Mouse (Mus musculus) A20 (cell line): ENCODE results near the gene Slc16a5.

Experiments used
- DNase-seq: peaks from one replicate; pipeline ENCODE4 v3.0.0-alpha.2; 2011; ENCODE audit warnings: low read depth, low spot score

Slc16a5 gene

GRCm38 (mm10) chr11:115462243-115462891 lies at the start of gene Slc16a5:
TSS of gene Slc16a5 (plus strand) at chr11:115462474.
- peak; percentile 53 for DNase-seq

DNA sequence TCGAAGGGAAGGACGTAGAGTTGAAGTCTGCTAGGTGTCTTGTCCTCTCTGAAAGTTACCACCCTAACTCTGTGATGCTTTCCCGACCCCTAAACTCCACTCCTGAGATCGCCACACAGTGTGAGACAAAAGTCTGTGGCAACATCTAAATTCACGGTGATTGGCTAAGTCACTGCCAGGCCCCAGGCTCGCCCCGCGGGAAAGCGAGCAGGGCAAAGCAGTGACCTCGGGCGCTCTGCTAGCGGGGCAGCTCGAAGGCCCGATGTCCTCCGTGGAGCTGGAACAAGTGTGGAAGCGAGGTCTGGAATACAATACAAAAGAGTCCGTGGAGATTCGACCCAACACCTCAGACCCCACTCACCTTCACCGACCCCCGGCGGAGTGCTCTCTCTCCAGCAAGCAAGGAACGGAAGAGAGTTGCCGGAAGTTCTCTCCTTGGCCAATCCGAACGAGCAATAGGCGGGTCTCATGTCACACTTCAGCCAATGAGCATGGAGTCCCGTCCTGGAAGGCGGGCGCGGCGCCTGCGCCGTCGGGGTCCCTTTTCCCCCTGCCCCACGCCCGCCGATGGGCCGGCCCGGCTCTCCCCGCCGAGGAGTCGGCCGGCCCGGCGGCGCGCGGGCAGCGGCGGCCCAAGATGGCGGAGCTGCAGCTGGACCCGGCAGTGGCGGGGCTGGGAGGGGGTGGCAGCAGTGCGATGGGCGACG lies 42.6 kb upstream of the Slc16a5 start, which contains the start of the genes Atp5h and Kctd2:
Gene Atp5h (minus strand): TSS at position 432 of the 707 bp plus-strand sequence.
Gene Kctd2 (plus strand): TSS at position 598 of the 707 bp plus-strand sequence.
- DNase-seq: peak; percentile 97

GRCm38 (mm10) chr11:115420336-115421190 lies 41.7 kb upstream of the Slc16a5 start:
- peak; percentile 42 for DNase-seq

DNA sequence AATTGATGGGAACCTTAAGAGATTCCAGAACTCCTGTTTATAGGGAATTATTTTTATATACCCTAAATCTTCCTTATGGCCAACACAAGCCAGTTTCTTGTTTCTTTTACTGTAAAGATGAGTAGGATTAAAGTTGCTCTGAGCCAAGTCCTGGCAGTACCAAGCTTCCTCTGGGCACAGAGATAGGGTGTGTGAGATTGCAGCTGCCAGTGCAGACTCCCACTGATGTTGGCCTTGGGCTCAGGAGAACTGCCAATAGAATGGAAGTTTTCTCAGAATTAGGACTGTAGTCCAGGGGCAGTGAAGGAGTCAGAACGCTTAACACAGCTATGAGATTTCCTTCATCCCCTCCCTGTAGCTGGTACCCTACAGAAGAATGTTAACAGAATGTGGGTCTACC lies 40.9 kb upstream of the Slc16a5 start:
- DNase-seq: no peak

- DNase-seq: no peak
Measured at GRCm38 (mm10) chr11:115421972-115422371, 40.3 kb upstream of the Slc16a5 start.

- DNase-seq: no peak
Measured at GRCm38 (mm10) chr11:115423091-115423490, 39.2 kb upstream of the Slc16a5 start.

DNA sequence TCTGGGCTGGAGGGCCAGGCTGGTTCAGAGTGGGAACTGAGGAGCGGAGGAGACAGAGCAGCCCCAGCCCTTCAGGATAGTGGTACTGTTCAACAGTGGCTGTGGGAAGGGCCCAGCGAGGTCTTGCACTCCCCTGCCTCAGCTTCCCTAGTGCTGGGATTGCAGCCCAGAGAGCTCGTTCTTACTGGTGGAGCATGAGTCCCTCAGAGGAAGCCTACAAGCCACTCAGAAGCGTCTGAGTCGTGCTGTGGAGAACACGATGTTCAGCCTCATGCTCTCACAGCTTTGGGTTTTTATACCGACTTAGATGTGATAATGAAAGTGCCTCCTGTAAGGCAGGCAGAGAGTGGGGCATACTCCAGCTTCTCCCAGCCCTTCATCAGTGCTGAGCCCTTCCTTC lies 37.6 kb upstream of the Slc16a5 start:
- no peak for DNase-seq

DNA sequence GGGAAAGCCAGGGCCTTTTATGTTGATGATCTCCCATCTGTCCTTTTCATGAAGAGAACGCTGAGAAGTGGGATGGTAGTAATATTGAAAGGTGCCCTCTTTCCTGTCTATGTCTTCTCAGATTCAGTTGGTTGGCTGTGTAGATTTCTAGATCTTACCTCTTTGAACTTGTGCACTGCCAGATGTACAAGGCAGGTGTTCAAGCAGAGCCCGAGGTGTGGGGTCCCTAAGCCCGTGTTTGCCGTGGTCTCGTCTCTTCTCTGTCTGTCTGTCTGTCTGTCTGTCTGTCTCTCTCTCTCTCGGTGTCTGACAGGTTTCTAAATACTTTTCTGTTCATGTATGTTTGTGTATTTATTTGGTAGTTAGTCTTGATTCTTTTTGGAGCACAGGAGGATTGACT lies 36.6 kb upstream of the Slc16a5 start:
- DNase-seq: no peak

DNA sequence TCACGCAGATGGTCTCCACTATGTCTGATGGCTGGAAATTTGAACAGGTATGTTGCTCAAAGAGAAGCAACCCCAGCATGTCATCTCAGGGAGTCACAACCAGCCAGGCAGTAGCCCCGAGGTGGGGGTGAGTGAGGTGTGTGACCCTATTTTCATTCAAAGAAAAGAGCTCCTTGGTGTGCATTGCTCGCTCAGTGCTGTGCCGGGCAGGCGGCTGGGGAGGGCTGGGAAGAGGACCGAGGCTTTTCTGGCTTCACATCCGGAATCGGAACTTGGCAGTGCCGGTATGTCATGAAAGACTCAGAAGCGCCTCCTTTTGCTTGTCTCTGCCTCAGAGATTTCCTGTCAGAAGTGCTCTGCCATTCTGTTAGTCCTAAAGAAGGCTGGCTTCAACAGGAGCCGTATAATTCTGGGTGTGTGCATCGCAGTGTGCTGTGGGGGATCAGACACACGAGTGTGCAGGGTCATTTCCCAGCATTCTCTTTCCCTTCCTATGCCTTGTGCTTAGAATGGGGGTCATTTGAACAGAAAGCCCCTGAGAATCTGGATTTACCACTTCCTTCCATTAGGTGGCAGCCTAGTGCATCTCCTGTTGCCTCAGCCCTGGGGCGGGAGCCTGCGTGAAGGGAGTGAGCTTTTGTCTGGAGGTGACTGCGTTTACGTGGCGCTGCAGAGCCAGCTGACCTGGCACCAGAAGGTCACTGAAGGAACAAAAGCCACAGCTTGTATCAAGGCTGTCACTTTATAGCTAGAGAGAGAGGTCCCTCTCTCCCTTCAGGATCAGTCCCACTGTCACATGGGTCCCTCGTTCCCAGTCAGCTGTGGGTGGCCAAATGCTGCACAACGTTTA lies 34.6 kb upstream of the Slc16a5 start:
- peak; percentile 71 for DNase-seq

DNA sequence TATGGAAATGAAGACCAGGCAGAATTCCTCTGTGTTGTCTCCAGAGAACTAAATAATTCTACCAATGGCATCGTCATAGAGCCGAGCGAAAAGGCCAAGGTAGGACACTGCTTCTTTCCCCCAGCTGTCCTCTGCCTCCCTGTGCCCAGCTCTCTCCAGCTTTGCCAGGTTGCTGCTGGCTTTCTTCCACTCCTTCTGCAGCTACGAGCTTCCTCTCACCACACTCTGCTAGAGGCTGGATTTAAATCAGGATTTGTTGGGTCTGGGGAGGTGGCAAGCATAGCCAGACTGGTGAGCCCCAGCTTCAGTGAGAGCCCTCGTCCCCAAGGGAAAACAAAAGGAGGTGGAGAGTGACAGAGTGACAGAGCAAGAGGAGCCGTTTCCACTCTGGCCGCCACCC lies 33.0 kb upstream of the Slc16a5 start:
- DNase-seq: no peak

- DNase-seq: no peak
Measured at GRCm38 (mm10) chr11:115430561-115430960, 31.7 kb upstream of the Slc16a5 start.

- DNase-seq: no peak
Measured at GRCm38 (mm10) chr11:115432814-115433213, 29.5 kb upstream of the Slc16a5 start.

GRCm38 (mm10) chr11:115433342-115433741 lies 28.9 kb upstream of the Slc16a5 start:
- DNase-seq: no peak

DNA sequence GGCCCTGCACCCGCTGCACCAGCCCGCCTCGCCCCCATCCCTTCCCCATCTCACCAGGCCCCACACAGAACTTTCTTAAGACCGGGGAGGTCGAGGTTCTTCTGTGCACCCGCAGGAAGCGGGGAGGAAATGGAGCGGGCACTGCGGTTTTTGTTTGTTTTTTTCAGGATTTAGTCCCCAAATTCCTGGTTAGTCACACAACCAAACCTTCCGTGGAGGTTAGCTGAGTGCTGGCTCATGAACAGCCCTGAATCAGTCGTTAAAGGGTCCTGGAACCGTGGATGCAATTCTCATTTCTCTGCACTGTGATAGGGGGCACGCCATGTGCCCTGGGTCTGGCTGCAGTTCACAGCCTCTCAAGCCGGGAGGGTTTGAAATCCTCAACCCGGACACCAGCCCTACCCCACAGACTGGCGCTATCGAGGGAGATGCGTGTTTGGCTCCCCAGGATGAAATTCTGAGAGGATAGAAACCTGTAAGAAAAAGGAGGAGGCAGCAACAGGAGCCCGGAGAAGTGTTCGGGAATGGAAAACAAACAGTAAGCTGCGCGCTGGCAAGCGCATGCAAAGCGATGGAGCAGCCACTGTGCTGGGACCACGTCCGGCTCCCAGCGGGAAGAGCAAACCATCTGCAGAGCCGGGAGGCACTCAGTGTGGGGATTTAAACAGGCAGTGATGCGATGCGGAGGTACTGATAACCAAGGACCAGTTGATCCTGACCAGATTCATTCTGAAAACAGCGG lies 26.5 kb upstream of the Slc16a5 start:
- DNase-seq: no peak

DNA sequence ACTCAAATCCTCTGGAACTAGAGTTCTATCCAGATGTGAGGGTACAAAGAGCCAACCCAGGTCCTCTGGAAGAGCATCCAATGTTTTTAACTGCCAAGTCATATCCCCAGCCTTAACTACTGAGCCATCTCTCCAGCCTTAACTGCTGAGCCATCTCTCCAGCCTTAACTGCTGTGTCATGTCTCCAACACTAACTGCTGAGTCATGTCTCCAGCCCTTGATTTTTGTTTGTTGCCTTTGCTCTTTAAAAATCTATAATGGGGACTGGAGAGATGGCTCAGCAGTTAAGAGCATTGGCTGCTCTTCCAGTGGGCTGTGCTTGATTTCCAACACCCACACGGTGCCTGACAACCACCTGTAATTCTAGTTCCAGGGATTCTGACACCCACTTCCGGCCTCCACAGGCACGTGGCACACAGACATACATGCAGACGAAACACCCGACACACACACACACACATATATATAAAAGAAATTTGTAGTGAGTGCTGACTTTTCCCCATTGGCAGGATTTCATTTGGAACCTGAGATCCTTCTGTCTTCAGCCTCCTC lies 24.6 kb upstream of the Slc16a5 start:
- DNase-seq: no peak

GRCm38 (mm10) chr11:115439326-115439725 lies 22.9 kb upstream of the Slc16a5 start:
- DNase-seq: no peak

DNA sequence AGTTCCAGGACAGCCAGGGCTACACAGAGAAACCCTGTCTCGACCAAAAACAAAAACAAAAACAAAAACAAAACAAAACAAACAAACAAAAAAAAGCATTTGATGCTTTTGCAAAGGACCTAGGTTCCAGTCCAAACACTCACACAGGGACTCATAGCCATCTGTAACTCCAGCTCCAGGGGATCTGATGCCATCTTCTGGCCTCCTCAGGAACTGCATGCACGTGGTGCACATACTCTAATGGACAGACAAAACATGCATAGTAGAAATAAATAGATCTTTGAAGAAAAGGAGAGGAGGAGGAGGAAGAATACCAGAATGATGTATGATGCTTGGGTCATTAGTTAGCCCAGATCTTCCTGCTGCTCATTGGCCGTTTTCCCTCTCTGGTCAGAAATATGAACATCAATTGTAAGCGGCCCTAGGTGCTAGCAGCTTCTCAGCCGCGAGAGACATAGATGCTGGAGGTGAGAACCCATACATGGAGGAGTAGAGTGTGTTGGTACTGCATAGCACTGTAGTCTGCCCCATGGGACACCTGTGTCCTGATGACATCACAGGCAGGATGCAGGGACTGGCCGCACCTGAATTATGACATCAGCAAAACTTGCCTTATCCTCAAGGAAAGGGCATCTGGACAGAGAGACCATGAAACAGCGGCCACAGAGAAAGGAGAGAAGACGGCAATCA lies 22.2 kb upstream of the Slc16a5 start, which contains the start of gene Trim80:
Gene Trim80 (plus strand): TSS at position 640 of the 690 bp plus-strand sequence.
- DNase-seq: no peak

DNA sequence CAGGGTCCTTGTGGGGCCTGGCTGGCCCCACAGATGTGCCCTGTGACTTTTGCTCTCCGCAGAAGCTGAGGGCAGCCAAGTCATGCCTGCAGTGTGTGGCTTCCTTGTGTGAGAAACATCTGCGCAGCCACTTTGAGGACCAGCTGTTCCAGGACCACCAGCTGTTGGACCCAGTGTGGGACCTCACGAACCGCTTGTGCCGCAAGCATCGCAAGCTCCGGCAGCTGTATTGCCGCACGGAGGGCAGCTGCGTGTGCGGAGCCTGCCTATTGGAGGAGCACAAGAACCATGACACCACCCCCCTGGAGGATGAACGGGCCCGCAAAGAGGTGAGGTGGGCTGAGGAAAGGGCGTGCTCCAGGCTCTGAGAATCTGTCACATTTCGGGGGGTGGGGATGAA lies 20.9 kb upstream of the Slc16a5 start:
- no peak for DNase-seq

GRCm38 (mm10) chr11:115446906-115447305 lies 15.4 kb upstream of the Slc16a5 start:
- no peak for DNase-seq
